ENCODE assay signal across 19 mouse cellular contexts in genomic region chr11:120071065-120071464, GRCm38 (mm10). TPM values are rescaled to one million over a fixed set of nuclear protein-coding genes. Genes with fewer than 3 reads are reported as not detected.
A peak's percentile ranks its signal among the peaks of the same experiment; 100 is the strongest.
DNase-seq lines count a peak whose midpoint lies in the region; ATAC-seq and TF ChIP-seq lines count a peak whose summit lies in the region.
"Had no signal": no experiment of that assay in that cellular context is flagged by ENCODE, and none has a peak within 500 bp of the region (broad histone marks: within the 10 kb centered on the region; RNA-seq: fewer than 3 reads in every experiment).

No protein-coding gene starts in this region.

- TF ChIP-seq EP300 in lung, postnatal 0 days (IDR thresholded peaks at IDR 0.05): no peak

- H3K27ac ChIP-seq in lung, postnatal 0 days (ENCODE audit: low read length): no peak overlapping the region
- H3K27ac ChIP-seq in intestine, embryonic 15.5 days: no peak overlapping the region
- H3K27ac ChIP-seq: embryonic facial prominence, embryonic 12.5 days; heart, embryonic 10.5 days; liver, embryonic 15.5 days; neural tube, embryonic 15.5 days had no signal

- H3K4me2 ChIP-seq in lung, postnatal 0 days (replicated peaks; ENCODE audit: low read depth, low read length): no peak overlapping the region
- H3K4me2 ChIP-seq in intestine, embryonic 15.5 days (replicated peaks): no peak overlapping the region
- H3K4me2 ChIP-seq: embryonic facial prominence, embryonic 12.5 days; liver, embryonic 15.5 days; neural tube, embryonic 15.5 days had no signal

- H3K36me3 ChIP-seq in lung, postnatal 0 days (ENCODE audit: insufficient read depth, low read length): peaks cover 9% of the 10 kb centered on the region; the same call in 1 of the 2 replicates
- peaks cover 30% of the 10 kb centered on the region; the same call in 1 of the 2 replicates for H3K36me3 ChIP-seq in intestine, embryonic 15.5 days

- no peaks in the 10 kb centered on the region for H3K4me1 ChIP-seq in lung, postnatal 0 days (ENCODE audit: insufficient read depth, low read depth, low read length)
- H3K4me1 ChIP-seq in intestine, embryonic 15.5 days (replicated peaks): peaks cover 14% of the 10 kb centered on the region; the same call in 1 of the 2 replicates
- H3K4me1 ChIP-seq: liver, embryonic 15.5 days had no signal

- no peaks in the 10 kb centered on the region for H3K27me3 ChIP-seq in lung, postnatal 0 days (replicated peaks; ENCODE audit: insufficient read depth, low read length)
- H3K27me3 ChIP-seq in intestine, embryonic 15.5 days (replicated peaks): no peaks in the 10 kb centered on the region
- H3K27me3 ChIP-seq: embryonic facial prominence, embryonic 12.5 days; liver, embryonic 15.5 days; neural tube, embryonic 15.5 days; Patski had no signal

- 66% methylated on average over 12 of the region's 12 CpGs for WGBS in lung, postnatal 0 days
- 60% methylated on average over 12 of the region's 12 CpGs for WGBS in intestine, embryonic 15.5 days

- DNase-seq in adrenal gland, postnatal 25 days: peak; percentile 32
- DNase-seq in adrenal gland, adult 8-10 months: no peak
- peak; percentile 8 for DNase-seq in lung, postnatal 0 days (ENCODE audit: low spot score)
- no peak for DNase-seq in lung, postnatal 10 days
- DNase-seq in embryo, embryonic 11 days: peak; percentile 48
- no peak for DNase-seq in thymus, postnatal 14 days
- DNase-seq: cerebellum, adult 9-10 months; gastrocnemius, postnatal 14 days; kidney, postnatal 10 days; spleen, adult 18-20 months; thymus, postnatal 25 days had no signal

- H3K9ac ChIP-seq in lung, postnatal 0 days (replicated peaks; ENCODE audit: low read depth): no peak overlapping the region
- no peak overlapping the region for H3K9ac ChIP-seq in intestine, embryonic 15.5 days
- H3K9ac ChIP-seq: embryonic facial prominence, embryonic 12.5 days; liver, embryonic 15.5 days; neural tube, embryonic 15.5 days had no signal

- H3K4me3 ChIP-seq in lung, postnatal 0 days (ENCODE audit: low read depth, low read length): no peak overlapping the region
- H3K4me3 ChIP-seq in intestine, embryonic 15.5 days (replicated peaks): no peak overlapping the region
- H3K4me3 ChIP-seq: embryonic facial prominence, embryonic 12.5 days; heart, embryonic 10.5 days; liver, embryonic 15.5 days; neural tube, embryonic 15.5 days had no signal

- no peak for ATAC-seq in lung, postnatal 0 days
- ATAC-seq in monocyte, adult 5-6 weeks (replicated peaks; ENCODE audit: insufficient number of reproducible peaks, low FRiP score, low TSS enrichment, poor library complexity, severe bottlenecking): peak; percentile 15; the same call in 1 of the 2 replicates
- no peak for ATAC-seq in intestine, embryonic 15.5 days
- ATAC-seq: midbrain, embryonic 16.5 days; Patski had no signal

- TF ChIP-seq CTCF in lung, postnatal 0 days (IDR thresholded peaks at IDR 0.05): no peak

- H3K9me3 ChIP-seq in lung, postnatal 0 days (ENCODE audit: low read length): no peaks in the 10 kb centered on the region
- no peaks in the 10 kb centered on the region for H3K9me3 ChIP-seq in intestine, embryonic 15.5 days
- H3K9me3 ChIP-seq: embryonic facial prominence, embryonic 12.5 days; heart, embryonic 10.5 days; liver, embryonic 15.5 days; neural tube, embryonic 15.5 days had no signal

RNA-seq across cellular contexts. Expression of gene Cep131, which starts 15.6 kb away (rescaled TPM):
- total RNA-seq in adrenal gland, postnatal 25 days (2021): 194 and 411 TPM in 2 replicates
- 100 to 1,000 TPM in 2 of 4 experiments, 10 to 100 TPM in 2; 42.9 to 315 (median 94.5) TPM for total RNA-seq in adrenal gland, adult 8-10 months (2022)
- polyA plus RNA-seq in lung, postnatal 0 days (2015; fragmentation: Nextera tagmentation; extraction: Ambion mirVana): 7.6 and 9.6 TPM in 2 replicates
- total RNA-seq in monocyte, adult 5-6 weeks (2017): 2.9 to 9.1 TPM (median 8.3 TPM) in 3 replicates
- 14.2 and 19.7 TPM in 2 replicates for polyA plus RNA-seq in intestine, embryonic 15.5 days (2015; fragmentation: Nextera tagmentation; extraction: Ambion mirVana)

RNA-seq across cellular contexts. Expression of gene Aatk, which starts 24.1 kb away (rescaled TPM):
- 11.8 and 15.5 TPM in 2 replicates for total RNA-seq in adrenal gland, postnatal 25 days (2021)
- total RNA-seq in adrenal gland, adult 8-10 months (2022): 10 to 100 TPM; 14.3 to 22.8 (median 18.3) TPM
- 1.4 and 1.7 TPM in 2 replicates for polyA plus RNA-seq in lung, postnatal 0 days (2015; fragmentation: Nextera tagmentation; extraction: Ambion mirVana)
- total RNA-seq in monocyte, adult 5-6 weeks (2017): 0.21 to 0.29 TPM (median 0.29 TPM) in 3 replicates
- 3.1 and 3.4 TPM in 2 replicates for polyA plus RNA-seq in intestine, embryonic 15.5 days (2015; fragmentation: Nextera tagmentation; extraction: Ambion mirVana)

RNA-seq across cellular contexts. Expression of gene Tepsin, which starts 27.5 kb away (rescaled TPM):
- total RNA-seq in adrenal gland, postnatal 25 days (2021): 17.1 and 18.1 TPM in 2 replicates
- 10 to 100 TPM; 15.2 to 19.1 (median 15.7) TPM for total RNA-seq in adrenal gland, adult 8-10 months (2022)
- 8.2 TPM in 2 replicates for polyA plus RNA-seq in lung, postnatal 0 days (2015; fragmentation: Nextera tagmentation; extraction: Ambion mirVana)
- total RNA-seq in monocyte, adult 5-6 weeks (2017): 13.9 to 20.6 TPM (median 17.0 TPM) in 3 replicates
- 15.4 and 17.7 TPM in 2 replicates for polyA plus RNA-seq in intestine, embryonic 15.5 days (2015; fragmentation: Nextera tagmentation; extraction: Ambion mirVana)

RNA-seq across cellular contexts. Expression of gene Ndufaf8, which starts 27.7 kb away (rescaled TPM):
- 57.7 and 60.1 TPM in 2 replicates for total RNA-seq in adrenal gland, postnatal 25 days (2021)
- total RNA-seq in adrenal gland, adult 8-10 months (2022): 10 to 100 TPM; 55.2 to 74.8 (median 64.3) TPM
- polyA plus RNA-seq in lung, postnatal 0 days (2015; fragmentation: Nextera tagmentation; extraction: Ambion mirVana): 69.6 and 76.9 TPM in 2 replicates
- total RNA-seq in monocyte, adult 5-6 weeks (2017): 21.0 to 40.3 TPM (median 25.7 TPM) in 3 replicates
- polyA plus RNA-seq in intestine, embryonic 15.5 days (2015; fragmentation: Nextera tagmentation; extraction: Ambion mirVana): 90.8 and 109 TPM in 2 replicates

Comparison
In these comparisons a context has a peak if more than half of its experiments do, and no peak if none do; other contexts are left out.
1. DNase-seq: peak in adrenal gland, postnatal 25 days (single experiment), lung, postnatal 0 days (single experiment) and embryo, embryonic 11 days (single experiment); none in adrenal gland, adult 8-10 months (single experiment), lung, postnatal 10 days (single experiment) and thymus, postnatal 14 days (single experiment).